Mouse (Mus musculus): ENCODE measurements around the gene Fgd3.

DNA sequence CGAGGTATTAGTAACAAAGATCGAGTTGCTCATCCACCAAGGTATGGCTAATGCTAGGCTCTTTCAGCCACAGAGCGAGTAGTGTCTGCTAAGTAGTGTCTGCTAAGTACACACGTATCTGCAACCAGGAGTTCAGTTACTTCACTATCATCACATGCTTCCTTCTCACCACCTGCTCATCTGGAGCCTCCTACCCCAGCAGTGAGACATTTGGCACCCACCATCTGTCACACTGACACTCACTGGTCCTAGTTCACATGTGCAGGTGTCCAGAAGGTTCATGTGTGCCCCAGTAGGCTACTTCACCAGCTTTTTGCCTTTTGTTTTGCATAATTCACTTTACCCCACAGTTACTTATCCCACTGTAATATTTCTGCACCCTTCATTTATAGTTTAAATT lies 29.2 kb upstream of the Fgd3 start:
- TF ChIP-seq CTCF (IDR thresholded peaks at IDR 0.05; ENCODE audit: borderline replicate concordance, insufficient read depth, low read length) (no peak), POLR2A (IDR thresholded peaks at IDR 0.05; ENCODE audit: low read depth, low read length) (no peak)
